Mouse (Mus musculus) midbrain, embryonic 15.5 days (tissue): ENCODE results near the gene Mrps7. TPM values are rescaled to one million over a fixed set of nuclear protein-coding genes. Genes with fewer than 3 reads are reported as not detected.
A peak's percentile ranks its signal among the peaks of the same experiment; 100 is the strongest.

Experiments
- ATAC-seq: fragments of 200-750 bp; cut with Nextera tagmentation; replicated peaks from 2 replicates; pipeline ENCODE4 v1.8.0; 2017; ENCODE audit warnings: moderate TSS enrichment
- H3K27ac ChIP-seq: fragments of 300-500 bp; sonication (generic); 2 replicates; pipeline ENCODE4 v1.5.1; 2015; ENCODE audit warnings: mild to moderate bottlenecking, inconsistent platforms
- H3K27me3 ChIP-seq: fragments of 300-500 bp; sonication (generic); replicated peaks from 2 replicates; pipeline ENCODE4 v1.6.1; 2015; ENCODE audit warnings: inconsistent platforms
- H3K36me3 ChIP-seq: fragments of 300-500 bp; sonication (generic); replicated peaks from 2 replicates; pipeline ENCODE4 v1.6.1; 2015; ENCODE audit warnings: inconsistent platforms
- H3K4me1 ChIP-seq: fragments of 300-500 bp; sonication (generic); 2 replicates; pipeline ENCODE4 v1.6.1; 2015; ENCODE audit warnings: inconsistent platforms
- H3K4me2 ChIP-seq: fragments of 300-500 bp; sonication (generic); 2 replicates; pipeline ENCODE4 v1.6.1; 2015; ENCODE audit warnings: inconsistent platforms, mild to moderate bottlenecking, moderate library complexity
- H3K4me3 ChIP-seq: fragments of 300-500 bp; sonication (generic); 2 replicates; pipeline ENCODE4 v1.5.1; 2015; ENCODE audit warnings: mild to moderate bottlenecking, inconsistent platforms
- H3K9ac ChIP-seq: fragments of 300-500 bp; sonication (generic); 2 replicates; pipeline ENCODE4 v1.6.1; 2015; ENCODE audit warnings: mild to moderate bottlenecking, inconsistent platforms
- H3K9me3 ChIP-seq: fragments of 300-500 bp; sonication (generic); 2 replicates; pipeline ENCODE4 v1.6.1; 2016; ENCODE audit warnings: inconsistent platforms
- WGBS: fragments of 180-500 bp; shearing (Covaris S2); methylation state at CpG from one replicate; pipeline ENCODE4 v1.1.7; 2015; ENCODE audit warnings: mixed read lengths; 5-methylcytosine and 5-hydroxymethylcytosine counted together
- polyA plus RNA-seq: library from polyadenylated mRNA; unstranded; fragments of >200 nt; fragmentation: Nextera tagmentation; extraction: Ambion mirVana; gene quantifications from 2 replicates; pipeline ENCODE4 v1.2.1, GENCODE M21; 2015

The Mrps7 gene
- polyA plus RNA-seq, 1 experiment from 2014 or later, result 70.0 TPM

DNA sequence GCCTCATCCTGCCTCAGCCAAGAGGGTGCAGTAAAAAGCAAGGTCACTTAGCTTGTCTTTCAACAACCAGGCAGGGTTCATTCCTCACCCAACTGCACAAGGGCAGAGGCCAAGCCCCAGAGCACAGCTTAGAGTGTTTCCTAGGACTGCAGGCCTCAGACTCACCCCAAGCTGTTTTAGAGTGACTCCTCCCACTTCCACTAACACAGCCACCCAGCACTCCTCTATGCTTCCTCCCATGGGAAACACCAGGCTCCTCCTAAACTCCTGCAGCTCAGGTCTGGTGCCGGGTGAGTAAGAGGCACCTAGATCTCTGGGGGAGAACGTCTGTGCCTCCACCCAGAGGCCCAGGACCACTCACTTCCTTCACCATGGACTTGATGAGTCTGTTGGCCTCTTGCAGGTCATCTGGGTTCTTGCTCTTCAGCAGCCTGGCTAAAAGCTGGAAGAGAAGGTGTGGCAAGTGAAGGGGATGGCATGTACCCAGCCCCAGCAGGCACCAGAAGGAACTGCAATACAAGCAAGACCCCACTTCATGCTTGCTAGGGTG is 13.1 kb upstream of the Mrps7 start:
- no peak overlapping the region for H3K9ac ChIP-seq
- no peak overlapping the region for H3K4me2 ChIP-seq
- no peaks in the 10 kb centered on the region for H3K9me3 ChIP-seq
- peaks cover 78% of the 10 kb centered on the region for H3K36me3 ChIP-seq
- H3K4me1 ChIP-seq, result no peaks in the 10 kb centered on the region
- no peak overlapping the region for H3K27ac ChIP-seq
- no peak for ATAC-seq
- no peaks in the 10 kb centered on the region for H3K27me3 ChIP-seq
- no peak overlapping the region for H3K4me3 ChIP-seq
- 88% methylated on average over 2 of the region's 2 CpGs for WGBS

DNA sequence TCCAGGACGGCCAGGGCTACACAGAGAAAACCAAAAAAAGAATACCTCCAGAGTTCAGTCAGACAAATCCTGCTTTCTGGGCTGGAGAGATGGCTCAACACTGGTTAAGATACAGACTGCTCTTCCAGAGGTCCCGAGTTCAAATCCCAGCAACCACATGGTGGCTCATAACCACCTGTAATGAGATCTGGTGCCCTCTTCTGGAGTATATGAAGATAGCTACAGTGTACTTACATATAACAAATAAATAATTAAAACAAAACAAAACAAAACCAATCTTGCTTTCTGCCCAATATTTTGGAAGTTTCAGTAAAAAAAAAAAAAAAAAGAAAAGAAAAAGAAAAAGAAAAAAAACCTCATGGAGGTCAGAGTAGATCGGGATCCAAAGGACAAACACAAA is 8.5 kb upstream of the Mrps7 start:
- Histone ChIP-seq H3K27me3 (no peaks in the 10 kb centered on the region), H3K27ac (no peak overlapping the region), H3K9ac (no peak overlapping the region), H3K4me1 (no peaks in the 10 kb centered on the region), H3K4me3 (no peak overlapping the region), H3K36me3 (peaks cover 52% of the 10 kb centered on the region), H3K9me3 (no peaks in the 10 kb centered on the region), H3K4me2 (no peak overlapping the region)
- 98% methylated on average over 3 of the region's 3 CpGs for WGBS
- no peak for ATAC-seq

DNA sequence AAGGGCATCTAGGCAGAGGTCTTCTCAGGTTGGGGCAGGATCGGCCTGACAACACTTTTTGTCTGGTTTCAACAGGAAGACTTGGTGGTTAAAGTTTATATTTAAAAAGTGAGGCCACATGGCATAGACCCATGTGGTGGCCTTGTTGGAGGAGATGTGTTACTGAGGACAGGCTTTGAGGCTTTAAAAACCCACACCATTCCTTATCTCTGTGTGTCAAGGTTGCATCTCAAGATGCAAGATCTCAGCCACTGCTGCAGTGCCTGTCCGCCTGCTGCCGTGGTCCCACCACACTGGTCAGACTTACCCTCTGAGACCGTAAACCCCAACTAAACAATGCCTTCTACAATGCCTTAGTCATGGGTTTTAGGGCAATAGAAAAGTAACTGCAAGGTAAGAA is 5.4 kb upstream of the Mrps7 start:
- peaks cover 18% of the 10 kb centered on the region for H3K4me1 ChIP-seq
- no peak for ATAC-seq
- no peaks in the 10 kb centered on the region for H3K27me3 ChIP-seq
- no peak overlapping the region for H3K9ac ChIP-seq
- WGBS, result 96% methylated on average over 4 of the region's 4 CpGs
- H3K4me2 ChIP-seq, result no peak overlapping the region
- H3K27ac ChIP-seq, result no peak overlapping the region
- H3K4me3 ChIP-seq, result no peak overlapping the region
- H3K36me3 ChIP-seq, result peaks cover 27% of the 10 kb centered on the region
- H3K9me3 ChIP-seq, result no peaks in the 10 kb centered on the region

DNA sequence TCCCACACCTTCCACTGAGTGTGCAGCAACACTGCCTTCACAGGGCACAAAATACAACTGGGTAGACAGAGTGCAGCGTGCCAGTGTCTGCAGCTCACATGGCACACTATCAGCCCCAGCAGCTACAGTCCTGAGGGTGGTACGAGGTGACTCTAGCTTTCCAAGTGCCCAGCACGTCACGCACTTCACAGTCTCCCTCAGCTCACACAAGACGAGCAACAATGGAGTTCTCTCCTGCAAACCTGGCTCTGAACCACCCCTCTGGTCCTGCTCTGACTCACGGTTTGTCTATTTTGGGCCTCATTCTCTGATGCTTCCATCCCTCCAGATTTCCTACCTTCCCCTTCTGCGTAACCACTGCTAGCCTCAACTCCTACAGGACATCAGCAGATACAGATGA is 4.0 kb upstream of the Mrps7 start:
- Histone ChIP-seq H3K4me1 (peaks cover 21% of the 10 kb centered on the region), H3K4me2 (no peak overlapping the region), H3K9ac (no peak overlapping the region), H3K27ac (no peak overlapping the region), H3K4me3 (no peak overlapping the region), H3K9me3 (no peaks in the 10 kb centered on the region), H3K27me3 (no peaks in the 10 kb centered on the region), H3K36me3 (peaks cover 14% of the 10 kb centered on the region)
- no peak for ATAC-seq
- 94% methylated on average over 7 of the region's 7 CpGs for WGBS

DNA sequence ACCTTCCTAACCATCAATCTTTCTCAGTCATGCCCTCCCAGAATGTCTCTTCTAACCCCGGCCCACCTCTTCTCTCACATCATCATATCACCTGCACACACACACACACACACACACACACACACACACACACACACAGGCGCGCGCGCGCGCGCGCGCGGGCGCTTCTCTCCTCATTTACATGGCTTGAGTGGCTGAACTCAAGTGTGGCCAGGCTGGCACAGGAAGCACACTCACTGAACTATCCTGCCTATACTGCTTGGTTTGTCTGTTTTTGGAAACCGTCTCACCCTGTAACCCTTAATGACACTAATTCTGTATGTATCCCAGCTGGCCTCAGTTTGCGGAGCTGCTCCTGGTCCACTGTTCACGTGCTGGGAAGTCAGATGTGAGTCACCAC is 3.0 kb upstream of the Mrps7 start:
- no peak overlapping the region for H3K4me3 ChIP-seq
- 97% methylated on average over 15 of the region's 15 CpGs for WGBS
- no peak overlapping the region for H3K27ac ChIP-seq
- H3K4me1 ChIP-seq, result peaks cover 29% of the 10 kb centered on the region
- no peak for ATAC-seq
- peaks cover 11% of the 10 kb centered on the region; the same call in 1 of the 2 replicates for H3K36me3 ChIP-seq
- no peaks in the 10 kb centered on the region for H3K27me3 ChIP-seq
- H3K4me2 ChIP-seq, result no peak overlapping the region
- no peak overlapping the region for H3K9ac ChIP-seq
- H3K9me3 ChIP-seq, result no peaks in the 10 kb centered on the region

DNA sequence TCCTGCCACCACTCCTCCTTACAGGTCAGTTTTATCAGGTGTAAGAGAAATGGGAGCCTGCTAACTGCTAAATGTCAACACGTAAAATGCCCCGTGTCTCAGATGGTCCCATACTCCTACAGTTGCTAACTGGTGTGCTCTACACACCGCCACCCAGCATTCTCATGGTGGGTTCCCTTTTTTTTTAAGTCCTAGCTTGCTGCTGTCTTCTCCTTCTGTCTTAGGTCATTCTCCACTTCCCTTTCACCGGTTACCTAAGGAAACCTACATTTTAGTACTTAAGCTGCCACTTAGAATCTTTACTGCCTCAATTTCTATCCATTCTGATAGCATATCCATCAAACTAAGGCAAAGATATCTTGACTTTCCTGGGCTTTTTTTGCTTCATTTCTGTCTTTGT is 2.6 kb upstream of the Mrps7 start:
- H3K27ac ChIP-seq, result no peak overlapping the region
- no peaks in the 10 kb centered on the region for H3K9me3 ChIP-seq
- no peak overlapping the region for H3K4me3 ChIP-seq
- WGBS, result 95% methylated on average over 4 of the region's 4 CpGs
- H3K4me1 ChIP-seq, result peaks cover 29% of the 10 kb centered on the region
- no peaks in the 10 kb centered on the region for H3K27me3 ChIP-seq
- H3K36me3 ChIP-seq, result peaks cover 11% of the 10 kb centered on the region; the same call in 1 of the 2 replicates
- no peak for ATAC-seq
- no peak overlapping the region for H3K9ac ChIP-seq
- H3K4me2 ChIP-seq, result no peak overlapping the region

DNA sequence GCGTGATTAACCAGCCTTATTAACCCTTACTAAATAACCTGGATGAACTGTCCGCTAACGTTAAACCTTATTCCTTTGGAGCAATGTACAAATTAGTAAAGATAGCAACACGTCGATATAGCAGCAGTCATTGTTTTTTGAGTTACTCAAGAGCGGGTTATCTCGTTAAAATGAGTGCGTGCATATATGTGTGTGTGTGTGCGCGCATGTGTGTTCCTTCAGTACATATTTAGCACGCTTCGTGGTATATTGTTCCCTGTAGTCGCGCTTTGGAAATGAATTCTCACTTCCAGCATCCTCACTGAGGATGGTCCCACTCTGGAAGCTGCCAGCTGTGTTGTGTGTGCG is 623 bp upstream of the Mrps7 start:
- Histone ChIP-seq H3K27me3 (no peaks in the 10 kb centered on the region), H3K4me1 (peaks cover 29% of the 10 kb centered on the region), H3K4me3 (peak overlapping the region; percentile 81), H3K9ac (peak overlapping the region; percentile 89), H3K27ac (peak overlapping the region; percentile 94), H3K36me3 (peaks cover 14% of the 10 kb centered on the region; the same call in 1 of the 2 replicates), H3K9me3 (no peaks in the 10 kb centered on the region), H3K4me2 (peak overlapping the region; percentile 81)
- 5% methylated on average over 15 of the region's 15 CpGs for WGBS
- no peak for ATAC-seq

DNA sequence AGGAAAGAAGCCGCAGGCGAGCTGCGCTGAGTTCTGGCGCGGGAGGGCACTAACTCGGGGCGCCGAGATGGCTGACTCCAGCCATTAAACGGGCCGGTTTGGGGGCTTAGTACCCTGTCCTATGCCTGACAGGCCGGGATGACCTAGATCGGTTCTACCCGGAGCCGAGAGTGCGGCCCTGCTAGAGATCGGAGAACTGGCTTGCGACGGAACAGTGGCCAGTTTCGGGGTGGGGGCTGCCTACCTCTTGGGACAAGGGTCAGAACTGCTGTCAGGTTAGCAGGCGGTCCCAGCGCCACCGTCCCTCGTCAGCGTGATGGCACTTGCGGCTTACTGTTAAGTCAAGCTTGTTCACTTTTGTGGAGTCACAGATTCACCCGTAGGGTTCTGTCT is 575 bp downstream of the Mrps7 start:
- WGBS, result under 1% methylated on average over 26 of the region's 26 CpGs
- H3K9me3 ChIP-seq, result no peaks in the 10 kb centered on the region
- peak; percentile 60 for ATAC-seq
- H3K27ac ChIP-seq, result peak overlapping the region; percentile 94
- peaks cover 29% of the 10 kb centered on the region for H3K4me1 ChIP-seq
- H3K9ac ChIP-seq, result peak overlapping the region; percentile 89
- H3K36me3 ChIP-seq, result peaks cover 19% of the 10 kb centered on the region; the same call in 1 of the 2 replicates
- peak overlapping the region; percentile 81 for H3K4me2 ChIP-seq
- H3K27me3 ChIP-seq, result no peaks in the 10 kb centered on the region
- H3K4me3 ChIP-seq, result peak overlapping the region; percentile 81

DNA sequence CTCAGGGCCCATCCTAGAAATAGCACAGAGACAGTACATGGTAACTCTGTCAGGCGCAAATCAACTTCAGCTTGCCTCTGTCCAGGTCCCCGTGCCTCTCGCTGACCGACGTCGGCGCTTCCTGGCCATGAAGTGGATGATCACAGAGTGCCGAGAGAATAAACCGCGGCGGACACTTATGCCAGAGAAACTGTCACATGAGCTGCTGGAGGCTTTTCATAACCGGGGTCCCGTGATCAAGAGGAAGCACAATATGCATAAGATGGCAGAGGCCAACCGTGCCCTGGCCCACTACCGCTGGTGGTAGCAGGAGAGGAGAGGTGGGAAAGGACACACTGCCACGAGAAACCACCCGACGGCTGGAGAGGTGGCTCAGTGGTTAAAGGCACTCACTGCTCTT is 3.0 kb downstream of the Mrps7 start:
- 95% methylated on average over 18 of the region's 18 CpGs for WGBS
- Histone ChIP-seq H3K27me3 (0 out of 2 replicates have a peak, but pooled peaks cover 3% of the 10 kb centered on the region), H3K27ac (no peak overlapping the region), H3K9me3 (no peaks in the 10 kb centered on the region), H3K36me3 (peaks cover 22% of the 10 kb centered on the region; the same call in 1 of the 2 replicates), H3K4me3 (no peak overlapping the region), H3K9ac (no peak overlapping the region), H3K4me1 (peaks cover 26% of the 10 kb centered on the region), H3K4me2 (no peak overlapping the region)
- no peak for ATAC-seq

DNA sequence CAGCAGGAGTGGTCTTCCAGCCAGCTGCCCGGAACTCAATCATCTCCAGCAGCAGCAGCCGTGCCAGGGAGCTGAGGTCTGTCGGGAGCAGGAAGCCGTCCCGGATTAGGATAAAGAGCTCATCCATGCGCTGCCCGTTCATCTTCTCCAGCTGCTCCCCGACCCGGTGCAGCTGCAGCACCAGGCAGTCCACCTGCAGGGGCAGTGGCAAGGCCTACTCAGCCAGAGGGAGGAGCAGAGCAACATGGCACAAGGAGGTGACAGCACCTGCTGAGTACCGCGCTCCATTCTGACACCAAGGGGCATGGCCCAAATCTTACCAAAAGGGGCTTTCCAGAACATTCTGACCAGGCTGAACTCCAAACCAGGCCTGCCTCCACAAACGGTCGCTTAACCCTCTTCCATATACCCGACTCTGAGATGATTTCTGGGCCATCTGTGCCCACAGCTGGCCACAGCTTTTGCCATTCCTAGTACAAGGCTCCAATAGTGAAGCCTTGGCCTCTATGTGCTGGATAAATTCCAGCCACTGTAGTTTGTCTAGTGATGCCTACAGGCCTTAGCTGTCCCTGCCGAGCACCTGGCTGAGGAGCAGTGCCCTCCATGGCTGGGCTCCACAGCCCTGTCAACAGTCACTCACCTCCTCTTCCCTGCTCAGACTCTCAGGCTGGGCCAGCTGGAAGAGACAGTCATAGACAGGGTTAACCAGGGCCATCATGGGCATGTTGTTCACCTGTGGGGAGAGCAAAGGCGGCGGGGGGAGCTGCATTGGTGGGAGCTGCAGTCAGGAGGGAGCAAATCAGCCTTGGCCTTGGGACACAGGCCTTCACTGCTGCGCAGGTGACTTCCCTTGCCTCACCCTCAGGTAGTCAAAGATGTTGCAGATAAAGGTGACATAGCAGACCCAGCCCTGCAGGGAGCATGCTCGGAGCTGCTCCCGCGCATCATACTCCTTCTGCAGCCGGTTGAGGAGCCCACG is 5.0 kb downstream of the Mrps7 start:
- no peaks in the 10 kb centered on the region for H3K9me3 ChIP-seq
- H3K4me3 ChIP-seq, result no peak overlapping the region
- H3K9ac ChIP-seq, result no peak overlapping the region
- no peak overlapping the region for H3K4me2 ChIP-seq
- ATAC-seq, result no peak
- H3K27me3 ChIP-seq, result peaks cover 7% of the 10 kb centered on the region; the same call in 1 of the 2 replicates
- H3K27ac ChIP-seq, result no peak overlapping the region
- 79% methylated on average over 23 of the region's 23 CpGs for WGBS
- peaks cover 29% of the 10 kb centered on the region for H3K4me1 ChIP-seq
- H3K36me3 ChIP-seq, result peaks cover 22% of the 10 kb centered on the region; the same call in 1 of the 2 replicates

DNA sequence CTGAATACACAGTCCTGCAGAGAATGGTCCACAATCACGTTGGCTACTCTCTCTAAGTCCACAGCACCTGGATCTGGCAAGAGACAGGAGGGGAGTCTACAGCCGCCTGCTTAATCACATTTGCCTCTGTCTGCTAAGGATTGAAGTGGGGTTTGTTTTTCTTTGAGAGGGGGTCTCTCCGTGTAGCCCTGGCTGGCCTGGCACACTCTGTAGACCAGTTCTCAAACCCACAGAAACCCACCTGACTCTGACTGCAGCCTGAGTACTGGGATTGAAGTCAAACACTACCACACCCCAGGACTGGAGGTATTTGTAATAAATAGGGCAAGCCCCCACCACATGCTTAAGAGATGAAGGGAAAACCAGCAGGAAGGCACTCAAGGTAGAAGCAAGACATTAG is 5.9 kb downstream of the Mrps7 start:
- ATAC-seq, result no peak
- Histone ChIP-seq H3K9ac (no peak overlapping the region), H3K36me3 (peaks cover 22% of the 10 kb centered on the region; the same call in 1 of the 2 replicates)

DNA sequence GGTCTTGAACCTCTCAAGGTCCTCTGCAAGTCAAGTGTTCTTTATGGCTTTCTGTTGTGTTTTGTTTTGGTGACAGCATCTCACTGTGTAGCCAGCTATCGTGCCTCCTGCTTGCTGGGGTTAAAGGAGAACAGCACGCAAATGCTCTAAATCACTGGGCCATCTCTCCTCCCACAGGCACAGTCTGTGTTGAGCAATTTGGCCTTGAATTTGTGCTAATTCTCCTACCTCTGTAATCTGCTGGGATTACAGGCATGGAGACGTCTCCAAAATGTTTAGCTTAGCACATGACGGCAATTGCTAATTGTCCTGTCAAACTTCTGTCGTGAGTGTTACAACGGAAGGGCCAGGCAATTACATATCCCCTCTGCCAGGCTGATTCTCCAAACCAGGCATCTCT is 7.4 kb downstream of the Mrps7 start:
- H3K27me3 ChIP-seq, result peaks cover 20% of the 10 kb centered on the region; the same call in 1 of the 2 replicates
- no peak overlapping the region for H3K27ac ChIP-seq
- H3K4me3 ChIP-seq, result no peak overlapping the region
- ATAC-seq, result no peak
- H3K4me1 ChIP-seq, result peaks cover 17% of the 10 kb centered on the region
- no peak overlapping the region for H3K9ac ChIP-seq
- H3K36me3 ChIP-seq, result peaks cover 27% of the 10 kb centered on the region; the same call in 1 of the 2 replicates
- H3K9me3 ChIP-seq, result no peaks in the 10 kb centered on the region
- WGBS, result 76% methylated on average over 6 of the region's 6 CpGs
- H3K4me2 ChIP-seq, result no peak overlapping the region; the same call in 1 of the 2 replicates

More for the DNA sequence above, 5.9 kb downstream of the Mrps7 start:
- Histone ChIP-seq H3K4me2 (no peak overlapping the region), H3K4me3 (no peak overlapping the region), H3K9me3 (no peaks in the 10 kb centered on the region), H3K27me3 (peaks cover 13% of the 10 kb centered on the region; the same call in 1 of the 2 replicates), H3K27ac (no peak overlapping the region), H3K4me1 (peaks cover 27% of the 10 kb centered on the region)
- 76% methylated on average over 3 of the region's 3 CpGs for WGBS
